Mouse (Mus musculus): Measurements from ENCODE around the gene Aspm.

Aspm gene

GRCm38 (mm10) chr1:139501258-139501752, 46.7 kb downstream of the Aspm start, which contains the start of gene F13b:
Gene F13b (plus strand): TSS chr1:139501702.
- DNase-seq (ENCODE audit: low spot score in 2 of 2): no peak

GRCm38 (mm10) chr1:139514556-139514955, 60.0 kb downstream of the Aspm start:
- DNase-seq (ENCODE audit: low spot score in 2 of 2): no peak

Measured in frontal cortex, postnatal 14 days (tissue).